Mouse (Mus musculus) lung, embryonic 14.5 days (tissue): ENCODE results near the gene Cldn14. TPM values are rescaled to one million over a fixed set of nuclear protein-coding genes. Genes with fewer than 3 reads are reported as not detected.
A peak's percentile ranks its signal among the peaks of the same experiment; 100 is the strongest.

ENCODE experiments used
- ATAC-seq: fragments of 200-750 bp; cut with Nextera tagmentation; 2 replicates; pipeline ENCODE4 v1.8.0; 2017; ENCODE audit warnings: mild to moderate bottlenecking, moderate TSS enrichment, moderate library complexity; ENCODE audit not compliant: insufficient read depth
- DNase-seq: peaks from one replicate; pipeline ENCODE4 v3.0.0-alpha.2; 2015
- H3K27ac ChIP-seq: fragments of 300-500 bp; sonication (generic); 2 replicates; pipeline ENCODE4 v1.5.1; 2014; ENCODE audit warnings: low read depth, mild to moderate bottlenecking, moderate library complexity
- H3K27me3 ChIP-seq: fragments of 300-500 bp; sonication (generic); 2 replicates; pipeline ENCODE4 v1.6.1; 2014; ENCODE audit warnings: low read length, control low read depth; ENCODE audit not compliant: insufficient read depth
- H3K36me3 ChIP-seq: fragments of 300-500 bp; sonication (generic); 2 replicates; pipeline ENCODE4 v1.6.1; 2014; ENCODE audit warnings: control low read depth; ENCODE audit not compliant: insufficient read depth
- H3K4me1 ChIP-seq: fragments of 300-500 bp; sonication (generic); 2 replicates; pipeline ENCODE4 v1.6.1; 2014; ENCODE audit warnings: antibody characterized with exemption, control low read depth; ENCODE audit not compliant: insufficient read depth
- H3K4me2 ChIP-seq: fragments of 300-500 bp; sonication (generic); 2 replicates; pipeline ENCODE4 v1.6.1; 2014; ENCODE audit warnings: mild to moderate bottlenecking
- H3K4me3 ChIP-seq: fragments of 300-500 bp; sonication (generic); 2 replicates; pipeline ENCODE4 v1.5.1; 2014; ENCODE audit warnings: low read depth, low read length
- H3K9ac ChIP-seq: fragments of 300-500 bp; sonication (generic); 2 replicates; pipeline ENCODE4 v1.6.1; 2014
- H3K9me3 ChIP-seq: fragments of 300-500 bp; sonication (generic); 2 replicates; pipeline ENCODE4 v1.6.1; 2016; ENCODE audit warnings: low read depth, low read length, control low read depth
- CTCF ChIP-seq: IDR thresholded peaks from 2 replicates; pipeline ENCODE4 v1.5.1; 2016; ENCODE audit warnings: antibody characterized with exemption, low read depth
- WGBS: fragments of 180-500 bp; shearing (Covaris S2); extraction: QIAGEN DNeasy Blood & Tissue Kit; methylation state at CpG from one replicate; pipeline ENCODE4 v1.1.7; 2014; 5-methylcytosine and 5-hydroxymethylcytosine counted together
- polyA plus RNA-seq: library from polyadenylated mRNA; unstranded; fragments of >200 nt; fragmentation: Nextera tagmentation; extraction: Ambion mirVana; gene quantifications from 2 replicates; pipeline ENCODE4 v1.2.1, GENCODE M21; 2014

Cldn14 gene
- not detected in 2 replicates for polyA plus RNA-seq

- H3K36me3 ChIP-seq = no peaks in the 10 kb centered on the region
- no peak within 1 kb of the TSS for H3K4me2 ChIP-seq
- no peak for ATAC-seq
- no peak within 1 kb of the TSS for H3K27ac ChIP-seq
- no peaks in the 10 kb centered on the region for H3K27me3 ChIP-seq
- no peak within 1 kb of the TSS for H3K9ac ChIP-seq
- peaks cover 4% of the 10 kb centered on the region; the same call in 1 of the 2 replicates for H3K4me1 ChIP-seq
- no peak for TF ChIP-seq CTCF
- no peaks in the 10 kb centered on the region for H3K9me3 ChIP-seq
- 79% methylated on average over 15 of the region's 15 CpGs for WGBS
- no peak within 1 kb of the TSS for H3K4me3 ChIP-seq
- DNase-seq = no peak
These were observed at the start of gene Cldn14 for GRCm38 (mm10) chr16:94008737-94009136. Gene Cldn14, minus strand, starts transcription at chr16:94008837.

GRCm38 (mm10) chr16:94055576-94055975 lies 46.9 kb upstream of the Cldn14 start:
- Histone ChIP-seq H3K4me2 (no peak overlapping the region), H3K4me3 (no peak overlapping the region), H3K4me1 (no peaks in the 10 kb centered on the region), H3K27ac (no peak overlapping the region), H3K9me3 (no peaks in the 10 kb centered on the region), H3K27me3 (no peaks in the 10 kb centered on the region), H3K36me3 (no peaks in the 10 kb centered on the region), H3K9ac (no peak overlapping the region)
- 49% methylated on average over 8 of the region's 8 CpGs for WGBS
- 0 out of 2 replicates have a peak, but pooled peaks have one; percentile 41 for ATAC-seq
- TF ChIP-seq CTCF = no peak
- DNase-seq = no peak

- no peak for TF ChIP-seq CTCF
- no peak overlapping the region for H3K9ac ChIP-seq
- H3K4me1 ChIP-seq = no peaks in the 10 kb centered on the region
- 77% methylated on average over 12 of the region's 12 CpGs for WGBS
- DNase-seq = no peak
- no peaks in the 10 kb centered on the region for H3K27me3 ChIP-seq
- no peak overlapping the region for H3K4me2 ChIP-seq
- H3K9me3 ChIP-seq = no peaks in the 10 kb centered on the region
- no peaks in the 10 kb centered on the region for H3K36me3 ChIP-seq
- ATAC-seq = no peak
- H3K27ac ChIP-seq = no peak overlapping the region
- no peak overlapping the region for H3K4me3 ChIP-seq
These were observed 46.5 kb upstream of the Cldn14 start for GRCm38 (mm10) chr16:94055176-94055575.

GRCm38 (mm10) chr16:94050368-94050767 lies 41.7 kb upstream of the Cldn14 start:
- Histone ChIP-seq H3K36me3 (no peaks in the 10 kb centered on the region), H3K27ac (no peak overlapping the region), H3K9ac (no peak overlapping the region), H3K4me3 (no peak overlapping the region), H3K4me2 (no peak overlapping the region), H3K27me3 (no peaks in the 10 kb centered on the region), H3K4me1 (no peaks in the 10 kb centered on the region), H3K9me3 (no peaks in the 10 kb centered on the region)
- no peak for TF ChIP-seq CTCF
- WGBS = 86% methylated on average over 3 of the region's 3 CpGs
- DNase-seq (no peak), ATAC-seq (no peak)

- 20% methylated on average over 7 of the region's 7 CpGs for WGBS
- ATAC-seq (no peak), DNase-seq (peak; percentile 41)
- Histone ChIP-seq H3K4me3 (no peak overlapping the region), H3K9me3 (no peaks in the 10 kb centered on the region), H3K4me1 (no peaks in the 10 kb centered on the region; the same call in 1 of the 2 replicates), H3K36me3 (no peaks in the 10 kb centered on the region), H3K4me2 (no peak overlapping the region), H3K9ac (no peak overlapping the region), H3K27me3 (0 out of 2 replicates have a peak, but pooled peaks cover 4% of the 10 kb centered on the region), H3K27ac (no peak overlapping the region)
- no peak; the same call in 1 of the 2 replicates for TF ChIP-seq CTCF
These were observed 36.4 kb upstream of the Cldn14 start for GRCm38 (mm10) chr16:94044996-94045395.

- DNase-seq = no peak
These were observed 35.2 kb upstream of the Cldn14 start for GRCm38 (mm10) chr16:94043797-94044196.

GRCm38 (mm10) chr16:94041065-94041712 lies 32.6 kb upstream of the Cldn14 start:
- Histone ChIP-seq H3K4me1 (no peaks in the 10 kb centered on the region; the same call in 1 of the 2 replicates), H3K4me2 (peak overlapping the region; percentile 47), H3K4me3 (no peak overlapping the region), H3K9me3 (no peaks in the 10 kb centered on the region), H3K9ac (no peak overlapping the region), H3K36me3 (no peaks in the 10 kb centered on the region), H3K27me3 (0 out of 2 replicates have a peak, but pooled peaks cover 4% of the 10 kb centered on the region), H3K27ac (no peak overlapping the region)
- TF ChIP-seq CTCF = no peak
- no peak for DNase-seq
- ATAC-seq = no peak
- WGBS = 37% methylated on average over 18 of the region's 18 CpGs

More at GRCm38 (mm10) chr16:94043797-94044196, 35.2 kb upstream of the Cldn14 start:
- Histone ChIP-seq H3K4me3 (no peak overlapping the region), H3K27ac (no peak overlapping the region), H3K27me3 (0 out of 2 replicates have a peak, but pooled peaks cover 4% of the 10 kb centered on the region), H3K4me1 (no peaks in the 10 kb centered on the region; the same call in 1 of the 2 replicates), H3K4me2 (no peak overlapping the region), H3K36me3 (no peaks in the 10 kb centered on the region), H3K9me3 (no peaks in the 10 kb centered on the region), H3K9ac (no peak overlapping the region)
- no peak for TF ChIP-seq CTCF
- 86% methylated on average over 1 of the region's 1 CpGs for WGBS
- no peak for ATAC-seq
